Mouse (Mus musculus): ENCODE data around the gene Olfr1037. TPM values are rescaled to one million over a fixed set of nuclear protein-coding genes. Genes with fewer than 3 reads are reported as not detected.
"Not testable (repeated sequence)": the region's sequence is repeated elsewhere in the genome, so short reads cannot be mapped to it uniquely, and the experiment has no call there.

Gene Olfr1037
- not detected for total RNA-seq (2021)
- long read RNA-seq: 0 reads

DNA sequence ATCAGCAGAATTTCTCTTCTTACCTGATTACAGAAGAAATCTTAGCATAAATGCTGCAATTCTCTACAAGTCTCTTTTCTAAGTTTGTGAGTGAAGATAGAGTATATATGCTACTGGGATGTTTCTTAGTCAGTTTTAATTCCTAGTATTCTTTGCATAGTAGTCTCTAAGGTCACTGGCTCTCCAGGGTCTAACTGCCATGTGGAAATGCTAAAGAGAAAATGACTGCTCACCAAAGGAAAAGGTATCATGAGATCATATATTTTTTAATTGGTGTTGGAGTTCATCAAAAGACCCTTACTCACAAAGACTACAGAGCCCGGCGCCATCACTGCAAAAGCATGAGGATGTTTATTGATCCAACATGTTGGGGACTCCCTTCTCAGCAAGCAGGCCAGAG, at the start of gene Olfr1037:
TSS of gene Olfr1037 (minus strand) at position 101 of the 400 bp plus-strand sequence.
- no peak for DNase-seq (ENCODE audit: low spot score in 2 of 2)

DNA sequence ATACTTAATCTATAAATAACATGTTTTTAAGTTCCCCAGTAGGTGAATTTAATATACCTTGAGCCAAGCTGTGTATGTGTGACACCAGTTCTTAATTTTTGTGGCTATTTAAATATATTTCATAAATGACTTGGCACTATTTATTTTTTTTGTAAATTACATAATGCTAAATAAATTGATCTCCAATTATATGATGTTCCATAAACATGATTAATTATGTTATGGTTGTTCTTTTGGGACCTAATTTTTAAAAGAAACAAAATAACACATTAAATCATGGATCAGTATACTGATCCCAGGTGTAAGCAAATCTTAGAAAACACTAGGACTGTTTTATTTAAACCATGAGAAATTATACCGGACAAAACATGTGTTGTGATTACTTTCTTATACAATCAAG, 48.6 kb upstream of the Olfr1037 start, which contains the start of gene Olfr1039:
TSS of gene Olfr1039 (minus strand) at position 101 of the 400 bp plus-strand sequence.
- DNase-seq (ENCODE audit: low spot score in 2 of 2): no peak

DNA sequence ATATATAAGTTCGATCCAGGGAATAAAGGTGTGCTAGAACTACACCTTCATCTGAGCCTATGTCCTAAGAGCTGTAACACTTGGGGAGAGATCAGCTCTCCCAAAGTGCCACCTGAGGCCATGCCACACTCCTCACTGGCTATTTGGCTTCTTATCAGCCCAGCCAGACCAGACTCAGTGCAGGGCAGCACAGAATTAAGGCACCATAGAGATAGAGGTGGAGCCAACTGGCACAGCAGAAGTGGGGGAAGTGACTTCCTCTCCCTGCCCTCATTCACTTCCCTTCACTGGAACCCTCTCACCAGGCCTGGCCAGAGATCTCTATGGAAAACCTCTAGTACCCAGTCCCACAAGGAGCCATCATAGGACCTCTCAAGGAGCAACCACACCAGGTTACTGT, 6.7 kb downstream of the Olfr1037 start:
- not testable (repeated sequence) for DNase-seq (ENCODE audit: low spot score in 2 of 2)

DNA sequence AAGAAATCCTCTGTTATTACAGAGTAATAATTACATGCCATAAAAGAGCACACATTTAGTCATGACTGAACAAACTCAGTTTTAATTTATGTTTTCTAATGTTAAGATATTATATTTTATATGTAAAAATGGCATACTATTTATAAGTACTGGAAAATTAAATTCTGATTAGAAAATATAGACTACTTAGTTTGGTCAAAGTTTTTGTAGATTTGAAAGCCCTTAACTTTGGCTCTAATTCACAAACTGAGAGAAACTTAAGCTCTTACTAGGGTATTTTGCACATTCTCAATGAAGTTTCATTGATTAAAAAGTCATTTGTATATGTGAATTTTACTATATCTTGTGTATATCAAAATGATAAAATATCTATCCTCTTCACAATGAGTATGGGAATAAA, 13.5 kb downstream of the Olfr1037 start, which contains the start of gene Olfr1036:
TSS of gene Olfr1036 (plus strand) at position 301 of the 400 bp plus-strand sequence.
- DNase-seq (ENCODE audit: low spot score in 2 of 2): not testable (repeated sequence)

DNA sequence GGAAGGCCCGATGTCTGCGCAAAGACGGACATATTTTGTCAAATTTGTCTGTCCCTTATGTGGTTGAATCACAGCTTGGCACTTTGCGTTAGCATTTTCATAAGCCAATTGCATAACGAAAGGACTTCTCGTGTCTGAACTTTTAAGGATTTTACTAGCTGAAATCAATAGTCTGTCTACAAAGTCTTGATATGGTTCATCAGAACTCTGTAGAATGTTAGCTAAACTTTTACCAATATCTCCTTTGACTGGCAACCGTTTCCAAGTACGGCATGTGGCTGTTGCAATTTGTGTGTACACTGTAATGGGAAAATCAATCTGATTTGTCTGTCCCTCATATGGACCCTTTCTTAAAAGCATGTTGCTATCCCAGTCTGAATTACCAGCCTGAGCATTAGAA, 17.0 kb downstream of the Olfr1037 start:
- DNase-seq (ENCODE audit: low spot score in 2 of 2): no peak

DNA sequence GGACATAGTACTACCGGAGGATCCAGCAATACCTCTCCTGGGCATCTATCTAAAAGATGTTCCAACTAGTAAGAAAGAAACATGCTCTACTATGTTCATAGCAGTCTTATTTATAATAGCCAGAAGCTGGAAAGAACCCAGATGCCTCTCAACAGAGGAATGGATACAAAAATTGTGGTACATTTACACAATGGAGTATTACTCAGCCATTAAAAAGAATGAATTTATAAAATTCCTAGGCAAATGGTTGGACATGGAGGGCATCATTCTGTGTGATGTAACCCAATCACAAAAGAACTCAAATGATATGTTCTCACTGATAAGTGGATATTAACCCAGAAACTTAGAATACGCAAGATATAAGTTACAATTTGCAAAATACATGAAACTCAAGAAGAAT, 23.4 kb downstream of the Olfr1037 start:
- DNase-seq (ENCODE audit: low spot score in 2 of 2): not testable (repeated sequence)

DNA sequence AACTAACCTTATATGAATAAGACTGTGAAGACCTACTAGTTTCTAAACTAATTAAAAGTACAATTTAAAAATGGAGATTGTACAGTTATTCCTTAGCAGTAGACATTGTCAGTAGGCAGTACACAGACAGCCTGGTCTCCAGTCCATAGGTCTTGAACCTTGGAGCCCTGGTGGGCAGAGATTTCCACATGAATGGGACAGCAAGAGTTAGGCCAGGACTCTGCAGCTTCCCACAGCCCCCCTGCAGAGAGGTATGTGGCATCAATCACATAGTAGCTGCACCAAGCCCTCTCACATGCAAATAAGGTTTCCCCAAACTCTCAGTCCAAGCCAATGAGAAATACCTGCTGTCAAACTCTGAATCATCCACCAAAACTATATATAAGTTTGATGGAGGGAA, 36.4 kb downstream of the Olfr1037 start:
- DNase-seq (ENCODE audit: low spot score in 2 of 2): not testable (repeated sequence)

DNA sequence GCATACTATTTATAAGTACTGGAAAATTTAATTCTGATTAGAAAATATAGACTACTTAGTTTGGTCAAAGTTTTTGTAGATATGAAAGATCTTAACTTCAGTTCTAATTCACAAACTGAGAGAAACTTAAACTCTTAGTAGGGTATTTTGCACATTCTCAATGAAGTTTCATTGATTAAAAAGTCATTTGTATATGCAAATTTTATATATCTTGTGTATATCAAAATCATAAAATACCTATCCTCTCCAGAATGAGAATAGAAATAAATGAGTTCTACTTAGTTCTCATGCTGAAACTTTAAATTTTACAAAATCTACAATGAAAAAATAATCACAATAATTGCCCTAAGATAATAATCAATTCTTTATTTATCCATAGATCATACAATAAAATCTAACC, 41.6 kb downstream of the Olfr1037 start, which contains the start of gene Olfr1034:
TSS of gene Olfr1034 (plus strand) at position 301 of the 400 bp plus-strand sequence.
- DNase-seq (ENCODE audit: low spot score in 2 of 2): no peak

Other genes with a start within 250 kb of the Olfr1037 start
- gene Olfr1019, start 241.9 kb downstream of the Olfr1037 start, total RNA-seq (2021): not detected
- not detected for gene Olfr1020, start 240.4 kb downstream of the Olfr1037 start, total RNA-seq (2021)
- gene Olfr1022, start 218.8 kb downstream of the Olfr1037 start, total RNA-seq (2021): not detected
- gene Olfr1023, start 201.7 kb downstream of the Olfr1037 start, total RNA-seq (2021): not detected
- gene Olfr1024, start 182.3 kb downstream of the Olfr1037 start, total RNA-seq (2021): not detected
- not detected for gene Olfr1025-ps1, start 172.2 kb downstream of the Olfr1037 start, total RNA-seq (2021)
- not detected for gene Olfr1026, start 165.8 kb downstream of the Olfr1037 start, total RNA-seq (2021)
- not detected for gene Olfr1028, start 136.9 kb downstream of the Olfr1037 start, total RNA-seq (2021)
- gene Olfr1029, start 113.5 kb downstream of the Olfr1037 start, total RNA-seq (2021): not detected
- not detected for gene Olfr1030, start 108.1 kb downstream of the Olfr1037 start, total RNA-seq (2021)
- gene Olfr1031, start 97.1 kb downstream of the Olfr1037 start, total RNA-seq (2021): not detected
- gene Olfr1032, start 81.8 kb downstream of the Olfr1037 start, total RNA-seq (2021): not detected
- gene Olfr1033, start 66.8 kb downstream of the Olfr1037 start, total RNA-seq (2021): not detected
- not detected for gene Olfr1034, start 41.5 kb downstream of the Olfr1037 start, total RNA-seq (2021)
- gene Olfr1036, start 13.4 kb downstream of the Olfr1037 start, total RNA-seq (2021): not detected
- gene Olfr1039, start 48.5 kb upstream of the Olfr1037 start, total RNA-seq (2021): not detected
- gene Olfr1040, start 59.3 kb upstream of the Olfr1037 start, total RNA-seq (2021): not detected
- not detected for gene Olfr1042, start 74.5 kb upstream of the Olfr1037 start, total RNA-seq (2021)
- gene Olfr1043, start 80.1 kb upstream of the Olfr1037 start, total RNA-seq (2021): not detected
- not detected for gene Olfr1044, start 90.4 kb upstream of the Olfr1037 start, total RNA-seq (2021)
- gene Olfr52, start 98.3 kb upstream of the Olfr1037 start, total RNA-seq (2021): not detected
- gene Olfr1045, start 115.6 kb upstream of the Olfr1037 start, total RNA-seq (2021): not detected
- not detected for gene Olfr1046, start 131.9 kb upstream of the Olfr1037 start, total RNA-seq (2021)
- gene Olfr1047, start 144.0 kb upstream of the Olfr1037 start, total RNA-seq (2021): not detected
- not detected for gene Olfr1048, start 152.9 kb upstream of the Olfr1037 start, total RNA-seq (2021)
- not detected for gene Olfr1049, start 170.9 kb upstream of the Olfr1037 start, total RNA-seq (2021)
- gene Olfr1051, start 191.7 kb upstream of the Olfr1037 start, total RNA-seq (2021): not detected
- gene Olfr1052, start 205.1 kb upstream of the Olfr1037 start, total RNA-seq (2021): not detected
- not detected for gene Olfr1053, start 227.9 kb upstream of the Olfr1037 start, total RNA-seq (2021)
- not detected for gene Olfr1054, start 248.0 kb upstream of the Olfr1037 start, total RNA-seq (2021)